Mouse (Mus musculus) erythroblast, embryonic 14.5 days (primary cell): ENCODE data around the gene Paqr8.

ENCODE experiments used
- GATA1 ChIP-seq: IDR thresholded peaks from 2 replicates; pipeline ENCODE4 v1.6.1; 2012; ENCODE audit warnings: low read length, inconsistent platforms, mixed read lengths
- TAL1 ChIP-seq: IDR thresholded peaks from 3 replicates; pipeline ENCODE4 v1.6.1; 2012; ENCODE audit warnings: low read length, inconsistent platforms, mixed read lengths

GRCm38 (mm10) chr1:20908541-20908940 lies 18.1 kb downstream of the Paqr8 start:
- TF ChIP-seq GATA1 (no peak), TAL1 (no peak)
